Mouse (Mus musculus): ENCODE measurements at regions not wholly inside any gene's neighbourhood (a gene's known extent, or its start where the extent isn't known, plus 50 kb on each side); places are given as distances from the start of the nearest gene placed in this dataset.

GRCm38 (mm10) chrX:82741478-82741877, 207.2 kb upstream of the Dmd start:
- no peak for DNase-seq (ENCODE audit: low spot score)

GRCm38 (mm10) chrX:82764204-82764603, 184.5 kb upstream of the Dmd start:
- DNase-seq (ENCODE audit: low spot score): no peak

DNA sequence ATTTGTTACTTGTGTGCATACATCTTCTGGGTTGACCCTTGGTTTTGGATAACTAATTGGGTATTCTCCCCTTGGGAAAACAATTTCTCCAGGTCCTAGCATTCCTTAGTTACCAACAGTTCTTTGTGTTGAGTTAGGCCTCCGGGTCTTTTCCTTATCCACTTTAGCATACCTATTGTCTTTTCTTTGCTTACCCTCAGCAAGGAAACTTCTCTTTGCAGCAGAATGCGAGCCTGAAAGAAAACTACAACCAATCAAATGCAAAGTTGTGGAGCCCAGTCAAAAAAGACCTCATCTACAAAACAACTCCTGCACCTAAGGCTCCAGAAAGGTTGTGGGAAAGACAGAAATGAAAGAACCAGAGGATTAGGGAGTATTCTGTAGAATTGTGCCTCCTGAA, 139.5 kb upstream of the Dmd start:
- DNase-seq (ENCODE audit: low spot score): no peak

DNA sequence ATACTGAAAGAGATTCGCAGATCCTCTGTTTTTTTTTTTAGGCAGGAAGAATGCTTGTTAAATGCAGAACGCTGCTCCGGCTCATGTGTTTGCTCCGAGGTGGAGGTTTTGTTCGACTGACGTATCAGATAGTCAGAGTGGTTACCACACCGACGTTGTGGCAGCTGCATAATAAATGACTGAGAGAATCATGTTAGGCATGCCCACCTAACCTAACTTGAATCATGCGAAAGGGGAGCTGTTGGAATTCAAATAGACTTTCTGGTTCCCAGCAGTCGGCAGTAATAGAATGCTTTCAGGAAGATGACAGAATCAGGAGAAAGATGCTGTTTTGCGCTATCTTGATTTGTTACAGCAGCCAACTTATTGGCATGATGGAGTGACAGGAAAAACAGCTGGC, 134.1 kb upstream of the Dmd start:
- no peak for DNase-seq (ENCODE audit: low spot score)

DNA sequence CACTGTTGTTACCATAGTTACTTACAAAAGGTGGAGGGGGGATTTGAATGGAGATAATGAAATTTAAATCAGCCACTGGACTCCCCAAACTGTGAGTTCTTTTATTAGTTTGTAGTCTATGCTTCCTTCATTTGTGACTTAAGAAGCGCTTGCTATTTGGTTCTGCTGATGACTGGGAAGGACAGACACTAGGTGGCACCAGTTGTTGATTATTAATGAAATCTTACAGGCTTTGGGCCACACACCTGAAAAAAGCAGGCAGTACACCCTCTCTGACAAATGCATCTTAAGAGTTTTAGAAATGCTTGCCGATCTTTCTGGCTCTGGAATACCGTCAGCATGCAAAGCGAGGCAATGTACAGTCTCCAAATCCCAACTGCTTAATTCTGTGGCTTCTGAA, 131.6 kb upstream of the Dmd start:
- peak; percentile 7 for DNase-seq (ENCODE audit: low spot score)

- no peak for DNase-seq (ENCODE audit: low spot score)
Measured at GRCm38 (mm10) chrX:82823606-82824005, 125.1 kb upstream of the Dmd start.

DNA sequence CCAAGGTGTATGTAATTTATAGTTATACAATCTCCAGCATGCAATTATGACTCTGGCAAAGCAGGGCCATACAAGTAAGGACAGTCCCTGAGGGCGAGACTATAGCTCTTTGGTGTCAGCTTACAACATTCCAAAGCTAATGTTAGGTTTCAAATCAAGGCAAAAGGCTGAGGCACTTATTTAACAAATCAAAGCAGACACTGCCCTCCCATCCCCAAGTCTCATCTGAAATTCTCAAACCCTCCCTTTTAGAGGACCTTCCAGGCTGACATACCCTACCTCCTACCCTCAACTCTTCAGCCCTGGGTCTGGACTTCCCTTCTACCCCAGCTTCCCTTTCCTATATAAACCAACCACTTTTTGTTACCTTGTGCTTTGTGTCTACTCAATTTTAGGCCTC, 82.6 kb upstream of the Dmd start:
- no peak for DNase-seq (ENCODE audit: low spot score)

Data from gastrocnemius, adult 18-20 months (tissue).